Comparison of ENCODE assay signal across 24 mouse cellular contexts in the genomic region with DNA sequence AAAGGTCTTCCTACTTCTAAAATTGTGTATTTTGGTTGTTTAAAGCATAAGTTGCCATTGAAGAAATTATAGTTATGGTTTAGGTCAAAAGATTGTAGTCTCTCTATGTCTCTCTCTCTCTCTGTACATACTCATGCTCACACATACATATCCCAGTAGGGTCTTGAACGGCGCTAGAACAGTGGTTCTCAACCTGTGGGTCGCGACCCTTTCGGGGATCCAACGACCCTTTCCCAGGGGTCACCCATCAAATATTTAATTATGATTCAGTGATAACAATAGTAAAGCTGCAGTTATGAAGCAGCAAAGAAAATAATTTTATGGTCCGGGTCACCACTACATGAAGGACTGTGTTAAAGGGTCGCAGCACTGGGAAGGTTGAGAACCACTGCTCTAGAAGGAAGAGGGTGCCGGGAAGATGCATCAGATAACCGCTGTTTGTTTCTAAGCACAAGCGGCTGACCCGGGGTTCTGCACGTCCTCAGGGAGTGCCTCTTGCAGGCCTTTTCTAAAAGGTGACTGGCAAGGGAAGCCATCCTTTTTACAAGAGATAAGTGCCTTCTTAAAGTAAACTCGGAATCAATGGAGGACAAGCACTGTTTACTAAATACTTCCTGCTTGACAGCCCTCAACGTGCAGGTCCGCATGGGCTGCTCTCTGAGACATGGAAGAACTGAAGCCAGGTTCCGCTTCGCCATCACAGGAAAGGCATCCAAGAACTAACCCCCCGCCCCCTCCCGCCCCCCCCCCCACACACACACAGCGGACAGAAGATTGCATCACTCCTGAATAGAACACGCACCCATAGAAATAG. TPM values are rescaled to one million over a fixed set of nuclear protein-coding genes. Genes with fewer than 3 reads are reported as not detected.
A peak's percentile ranks its signal among the peaks of the same experiment; 100 is the strongest.
DNase-seq lines count a peak whose midpoint lies in the region; ATAC-seq and TF ChIP-seq lines count a peak whose summit lies in the region.
"Had no signal": no experiment of that assay in that cellular context is flagged by ENCODE, and none has a peak within 500 bp of the region (broad histone marks: within the 10 kb centered on the region; RNA-seq: fewer than 3 reads in every experiment).

No protein-coding gene starts in this region.

- intact Hi-C loops in heart, postnatal 10 days (cut with DNase I), result no loop called here
- intact Hi-C loops in left cerebral cortex, postnatal 36 days (cut with DNase I), result no loop called here

- H3K4me3 ChIP-seq in heart, embryonic 10.5 days, result no peak overlapping the region
- H3K4me3 ChIP-seq in E14TG2a.4 (replicated peaks; ENCODE audit: low read length), result peak overlapping the region; percentile 53
- no peak overlapping the region for H3K4me3 ChIP-seq in liver, embryonic 12.5 days
- no peak overlapping the region for H3K4me3 ChIP-seq in lung, postnatal 0 days (ENCODE audit: low read depth, low read length)
- H3K4me3 ChIP-seq: embryonic facial prominence, embryonic 12.5 days; erythroblast, embryonic 14.5 days; hindbrain, embryonic 12.5 days; limb, embryonic 12.5 days; midbrain, embryonic 12.5 days had no signal

- no peak for ATAC-seq in liver, embryonic 12.5 days
- peak; percentile 83 for ATAC-seq in lung, postnatal 0 days
- ATAC-seq: CD4-positive, CD25-positive, alpha-beta regulatory T cell, adult 4 months; forebrain, embryonic 14.5 days had no signal

- peak; percentile 92 for TF ChIP-seq EP300 in lung, postnatal 0 days (IDR thresholded peaks at IDR 0.05)

- H3K36me3 ChIP-seq in heart, embryonic 10.5 days, result 0 out of 2 replicates have a peak, but pooled peaks cover 5% of the 10 kb centered on the region
- H3K36me3 ChIP-seq in E14TG2a.4 (ENCODE audit: insufficient read depth, low read length), result no peaks in the 10 kb centered on the region
- no peaks in the 10 kb centered on the region for H3K36me3 ChIP-seq in liver, embryonic 12.5 days
- no peaks in the 10 kb centered on the region for H3K36me3 ChIP-seq in lung, postnatal 0 days (ENCODE audit: insufficient read depth, low read length)
- H3K36me3 ChIP-seq: embryonic facial prominence, embryonic 12.5 days; hindbrain, embryonic 12.5 days; limb, embryonic 12.5 days; midbrain, embryonic 12.5 days had no signal

- H3K27ac ChIP-seq in heart, embryonic 10.5 days, result peak overlapping the region; percentile 42; the same call in 1 of the 2 replicates
- no peak overlapping the region for H3K27ac ChIP-seq in liver, embryonic 12.5 days
- 0 out of 2 replicates have a peak overlapping the region, but pooled peaks have one; percentile 26 for H3K27ac ChIP-seq in lung, postnatal 0 days (ENCODE audit: low read length)
- H3K27ac ChIP-seq: embryonic facial prominence, embryonic 12.5 days; hindbrain, embryonic 12.5 days; limb, embryonic 12.5 days; macrophage; midbrain, embryonic 12.5 days had no signal

- H3K9ac ChIP-seq in liver, embryonic 12.5 days, result no peak overlapping the region
- no peak overlapping the region for H3K9ac ChIP-seq in lung, postnatal 0 days (replicated peaks; ENCODE audit: low read depth)
- H3K9ac ChIP-seq: embryonic facial prominence, embryonic 12.5 days; hindbrain, embryonic 12.5 days; limb, embryonic 12.5 days; midbrain, embryonic 12.5 days had no signal

- peaks cover 25% of the 10 kb centered on the region for H3K4me1 ChIP-seq in heart, embryonic 10.5 days
- peaks cover 28% of the 10 kb centered on the region for H3K4me1 ChIP-seq in E14TG2a.4 (replicated peaks; ENCODE audit: low read depth, low read length)
- no peaks in the 10 kb centered on the region for H3K4me1 ChIP-seq in liver, embryonic 12.5 days
- H3K4me1 ChIP-seq in lung, postnatal 0 days (ENCODE audit: insufficient read depth, low read depth, low read length), result no peaks in the 10 kb centered on the region
- H3K4me1 ChIP-seq: embryonic facial prominence, embryonic 12.5 days; hindbrain, embryonic 12.5 days; limb, embryonic 12.5 days; midbrain, embryonic 12.5 days had no signal

- DNase-seq in heart, embryonic 10.5 days (ENCODE audit: low spot score), result peak; percentile 10
- DNase-seq in heart, postnatal 10 days, result no peak
- peak; percentile 80 for DNase-seq in lung, postnatal 0 days (ENCODE audit: low spot score)
- no peak for DNase-seq in adrenal gland, postnatal 25 days
- DNase-seq in left cerebral cortex, postnatal 36 days (ENCODE audit: low spot score in 2 of 2), result no peak
- no peak for DNase-seq in layer of hippocampus, adult 11-12 months (ENCODE audit: low spot score)
- DNase-seq: cerebellum, adult 2 months; gastrocnemius, postnatal 10 days; kidney, adult 9 months; kidney, postnatal 36 days; layer of hippocampus, adult 9-11 months; retina, postnatal 1 day; right cerebral cortex, postnatal 4 days; thymus, postnatal 36 days had no signal

- H3K9me3 ChIP-seq in heart, embryonic 10.5 days, result no peaks in the 10 kb centered on the region
- no peaks in the 10 kb centered on the region for H3K9me3 ChIP-seq in E14TG2a.4 (ENCODE audit: low read length)
- no peaks in the 10 kb centered on the region for H3K9me3 ChIP-seq in liver, embryonic 12.5 days (replicated peaks)
- H3K9me3 ChIP-seq in lung, postnatal 0 days (ENCODE audit: low read length), result no peaks in the 10 kb centered on the region
- H3K9me3 ChIP-seq: embryonic facial prominence, embryonic 12.5 days; hindbrain, embryonic 12.5 days; limb, embryonic 12.5 days; midbrain, embryonic 12.5 days had no signal

- TF ChIP-seq CTCF in E14TG2a.4 (conservative IDR thresholded peaks at IDR 0.05; ENCODE audit: low read length), result no peak
- TF ChIP-seq CTCF in lung, postnatal 0 days (IDR thresholded peaks at IDR 0.05), result no peak

- H3K27me3 ChIP-seq in heart, embryonic 10.5 days (ENCODE audit: insufficient read depth, poor library complexity, severe bottlenecking), result no peaks in the 10 kb centered on the region
- H3K27me3 ChIP-seq in E14TG2a.4 (ENCODE audit: insufficient read depth, low read length), result no peaks in the 10 kb centered on the region
- H3K27me3 ChIP-seq in liver, embryonic 12.5 days (replicated peaks), result no peaks in the 10 kb centered on the region
- no peaks in the 10 kb centered on the region for H3K27me3 ChIP-seq in lung, postnatal 0 days (replicated peaks; ENCODE audit: insufficient read depth, low read length)
- H3K27me3 ChIP-seq: embryonic facial prominence, embryonic 12.5 days; hindbrain, embryonic 12.5 days; limb, embryonic 12.5 days; midbrain, embryonic 12.5 days had no signal

- peak overlapping the region; percentile 19; the same call in 1 of the 2 replicates for H3K4me2 ChIP-seq in liver, embryonic 12.5 days
- H3K4me2 ChIP-seq in lung, postnatal 0 days (replicated peaks; ENCODE audit: low read depth, low read length), result 0 out of 2 replicates have a peak overlapping the region, but pooled peaks have one; percentile 8
- H3K4me2 ChIP-seq: embryonic facial prominence, embryonic 12.5 days; hindbrain, embryonic 12.5 days; limb, embryonic 12.5 days; midbrain, embryonic 12.5 days had no signal

- 50% methylated on average over 22 of the region's 22 CpGs for WGBS in heart, embryonic 10.5 days
- WGBS in liver, embryonic 12.5 days (ENCODE audit: insufficient replicate concordance), result 36% methylated on average over 22 of the region's 22 CpGs
- 35% methylated on average over 22 of the region's 22 CpGs for WGBS in lung, postnatal 0 days

RNA-seq across cellular contexts. Expression of a gene that starts 16.2 kb away (rescaled TPM):
- 58.5 and 65.3 TPM in 2 replicates for polyA plus RNA-seq in heart, embryonic 10.5 days (2016; fragmentation: Nextera tagmentation; extraction: Ambion mirVana)
- total RNA-seq in heart, postnatal 10 days (2021), result 10 to 100 TPM; 29.2 to 38.3 TPM
- 17.9 and 18.7 TPM in 2 replicates for polyA plus RNA-seq in liver, embryonic 12.5 days (2016; fragmentation: Nextera tagmentation; extraction: Ambion mirVana)
- 49.7 and 63.2 TPM in 2 replicates for polyA plus RNA-seq in lung, postnatal 0 days (2015; fragmentation: Nextera tagmentation; extraction: Ambion mirVana)
- total RNA-seq in adrenal gland, postnatal 25 days (2021), result 101 and 136 TPM in 2 replicates
- 100 to 1,000 TPM in 1 of 2 experiments, 10 to 100 TPM in 1; 72.3 to 107 TPM for total RNA-seq in left cerebral cortex, postnatal 36 days (2021)

Comparison
In these comparisons a context has a peak if more than half of its experiments do, and no peak if none do; other contexts are left out.
1. DNase-seq: peak in heart, embryonic 10.5 days (single experiment) and lung, postnatal 0 days (single experiment); none in heart, postnatal 10 days (0 of 2), adrenal gland, postnatal 25 days (single experiment), left cerebral cortex, postnatal 36 days (0 of 2) and layer of hippocampus, adult 11-12 months (single experiment).